Mouse (Mus musculus): ENCODE results near the gene Kcnip3.
A peak's percentile ranks its signal among the peaks of the same experiment; 100 is the strongest.

Kcnip3 gene

DNA sequence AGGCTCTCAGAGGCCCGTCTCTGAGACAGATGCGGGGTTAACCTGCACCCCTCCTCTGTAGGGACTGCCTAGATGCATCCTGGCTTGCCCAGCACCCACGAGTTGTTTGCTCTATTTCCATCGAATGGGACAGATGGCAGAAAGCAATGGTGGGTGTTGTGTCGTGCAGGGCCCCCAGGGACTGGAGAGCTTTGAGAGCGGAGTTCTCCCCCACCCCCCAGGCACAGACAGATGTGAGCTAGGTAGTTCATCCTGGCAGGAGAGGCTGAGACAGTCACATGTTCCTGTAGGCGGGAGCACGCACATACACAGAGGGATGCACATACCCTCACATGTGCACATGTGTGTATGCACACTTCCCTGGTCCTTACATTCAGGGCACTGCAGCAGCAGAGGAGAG is 4.8 kb downstream of the Kcnip3 start:
- no peak for DNase-seq (ENCODE audit: low spot score)

DNA sequence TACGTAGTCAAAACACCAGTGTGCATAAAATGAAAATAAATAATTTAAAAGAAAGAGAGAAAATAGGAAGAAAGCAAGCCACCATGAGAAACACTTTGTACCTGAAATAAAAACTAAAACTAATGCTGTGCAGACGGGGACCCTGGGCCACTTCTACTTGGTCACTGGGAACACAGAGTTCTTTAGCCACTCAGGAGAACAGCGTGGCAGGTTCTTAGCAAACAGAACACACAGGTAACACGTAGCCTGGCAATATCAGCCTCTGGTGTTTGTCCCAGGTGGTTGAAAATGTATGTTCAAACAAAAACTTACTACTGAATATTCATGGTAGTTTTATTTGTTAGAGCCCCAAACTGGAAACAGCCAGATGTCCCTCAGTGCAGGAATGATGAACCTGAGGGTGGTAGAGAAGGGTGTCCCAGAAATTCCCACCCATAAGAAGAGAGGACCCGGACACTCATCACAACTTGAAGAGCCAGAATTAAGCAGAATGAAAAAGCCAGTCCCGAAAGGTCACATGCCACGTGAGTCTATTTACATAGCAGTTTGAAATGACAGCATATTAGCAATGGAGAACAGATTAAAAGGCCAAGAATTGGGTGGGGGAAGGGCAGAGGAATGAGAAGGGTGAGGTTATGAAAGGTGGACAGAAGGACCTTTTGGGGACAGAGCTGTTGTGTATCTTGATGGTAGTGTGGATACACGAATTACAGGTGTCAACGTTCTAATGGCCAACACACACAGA is 7.3 kb downstream of the Kcnip3 start:
- no peak for DNase-seq (ENCODE audit: low spot score)

DNA sequence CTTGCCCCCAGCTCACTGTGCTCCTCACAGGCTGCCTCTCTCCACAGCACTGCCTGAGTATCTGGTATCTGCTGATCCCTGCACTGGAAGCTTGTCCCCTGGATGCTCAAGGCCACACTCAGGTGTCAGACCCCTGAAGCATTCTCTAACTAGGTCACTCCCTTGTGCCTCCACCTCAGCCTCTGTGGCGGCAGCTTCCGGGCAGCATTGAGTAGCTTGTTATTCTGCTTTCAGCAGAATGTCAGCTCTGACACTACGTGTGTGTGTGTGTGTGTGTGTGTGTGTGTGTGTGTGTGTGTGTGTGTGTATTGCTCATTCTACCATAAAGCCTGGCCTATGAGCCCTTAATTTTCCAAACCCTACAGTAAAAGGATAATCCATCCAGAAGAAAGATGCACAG is 8.7 kb downstream of the Kcnip3 start:
- DNase-seq (ENCODE audit: low spot score), result no peak

DNA sequence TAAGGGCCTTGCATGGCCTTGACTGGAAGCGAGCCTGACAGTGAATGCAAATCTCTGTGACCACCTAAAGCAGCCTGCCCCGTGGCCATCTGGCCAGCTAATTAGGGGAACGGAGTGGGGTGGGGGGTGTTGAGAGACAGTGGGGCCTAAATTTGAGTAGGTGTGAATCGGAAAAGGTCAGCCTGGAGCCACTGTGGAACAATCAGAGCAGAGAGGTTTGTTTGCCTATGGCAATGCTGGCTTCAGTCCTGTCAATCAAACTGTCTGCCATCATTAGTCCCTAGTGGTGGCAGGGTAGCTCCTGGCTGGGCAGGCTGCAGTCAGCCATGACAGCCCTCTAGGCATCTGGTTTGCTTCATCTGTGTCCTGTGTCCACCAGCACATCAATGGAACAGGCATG is 10.5 kb downstream of the Kcnip3 start:
- DNase-seq (ENCODE audit: low spot score), result no peak

DNA sequence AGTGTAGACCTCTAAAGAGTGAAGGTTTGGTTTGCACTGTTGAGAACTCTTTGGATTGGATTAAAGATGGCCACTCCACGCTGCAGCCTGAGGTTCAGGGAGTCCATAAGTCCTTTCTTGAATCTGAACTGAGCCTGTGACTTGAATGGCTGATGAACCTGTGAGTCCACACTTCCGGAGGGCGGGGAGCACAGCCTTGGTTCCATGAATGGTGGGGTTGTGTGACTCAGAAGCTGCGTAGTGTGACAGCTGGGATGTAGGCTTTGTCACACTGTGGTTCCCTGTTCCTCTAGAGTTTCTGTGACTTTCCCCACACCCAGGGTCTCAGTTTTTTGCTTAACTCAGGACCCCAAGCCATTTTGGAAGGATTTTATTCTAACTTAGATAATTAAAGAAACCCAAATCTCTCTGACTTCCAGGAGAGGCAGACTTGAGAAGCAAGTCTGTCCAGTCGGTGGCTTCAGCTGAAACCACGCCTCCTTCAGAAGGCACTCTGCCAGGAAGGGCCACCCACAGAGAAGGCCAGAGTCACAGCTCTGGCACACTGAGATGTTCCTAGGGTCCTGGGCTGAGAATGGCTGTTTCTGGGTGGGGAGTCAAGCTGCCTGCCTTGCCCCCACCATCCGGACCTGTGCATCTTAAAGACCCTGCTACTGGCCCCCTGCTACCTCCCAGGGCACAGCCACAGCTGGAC is 13.8 kb downstream of the Kcnip3 start:
- DNase-seq (ENCODE audit: low spot score), result no peak

DNA sequence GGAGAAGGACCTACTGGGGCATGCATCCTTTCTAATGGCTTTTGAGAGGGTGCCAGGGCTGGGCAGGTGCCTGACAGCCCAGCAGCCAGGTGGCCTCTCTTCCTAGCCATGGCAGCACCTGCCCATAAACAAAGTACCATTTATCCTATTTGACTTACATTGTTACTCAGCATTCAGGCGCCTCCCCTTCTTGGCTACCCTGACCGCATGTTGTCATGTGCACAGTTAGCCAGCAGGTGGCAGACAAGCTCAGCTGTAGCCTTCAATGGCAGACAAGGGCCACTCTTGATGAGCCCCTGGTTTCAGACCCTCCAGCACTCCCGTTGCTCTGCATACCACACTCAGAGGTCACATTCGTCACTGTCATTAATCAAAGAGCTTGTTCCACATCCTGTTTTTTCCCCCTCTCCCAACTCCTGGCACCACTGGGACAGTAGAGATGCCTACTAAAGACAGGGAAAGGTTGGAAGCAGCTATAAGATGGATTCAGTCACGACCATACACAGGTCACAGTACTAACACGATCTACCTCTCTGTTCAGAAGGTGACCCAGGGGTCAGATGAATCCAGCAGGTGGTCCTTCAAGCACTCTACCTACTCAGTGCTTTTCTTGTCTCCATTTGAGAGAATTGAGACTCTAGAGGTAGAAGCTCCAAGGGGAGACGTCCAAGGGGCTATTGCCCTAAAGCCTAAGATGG is 14.7 kb downstream of the Kcnip3 start:
- peak; percentile 55 for DNase-seq (ENCODE audit: low spot score)

DNA sequence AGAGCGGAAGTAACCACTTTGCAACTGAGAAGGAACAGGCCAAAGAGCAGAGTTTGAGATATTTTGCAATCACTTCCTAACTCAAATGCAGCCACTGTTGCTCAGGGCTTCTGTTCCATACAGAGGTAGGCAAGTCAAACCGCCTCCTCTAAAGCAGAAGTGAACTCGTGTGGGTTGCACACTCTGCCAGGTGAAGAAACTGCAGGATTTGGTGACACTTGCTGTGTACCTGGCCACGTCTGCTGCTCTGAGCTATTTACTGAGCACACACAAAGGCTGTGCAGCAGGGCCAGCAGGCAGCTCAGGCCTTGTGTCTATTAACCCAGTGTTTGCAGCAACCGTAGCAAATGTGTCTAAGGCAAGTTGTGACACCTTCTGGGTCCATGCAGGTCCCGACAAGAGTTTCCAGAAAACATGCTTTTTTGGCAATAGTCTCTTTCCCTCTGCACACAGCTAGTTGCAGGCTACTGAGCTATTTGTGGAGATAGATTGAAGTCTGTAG is 15.7 kb downstream of the Kcnip3 start:
- no peak for DNase-seq (ENCODE audit: low spot score)

DNA sequence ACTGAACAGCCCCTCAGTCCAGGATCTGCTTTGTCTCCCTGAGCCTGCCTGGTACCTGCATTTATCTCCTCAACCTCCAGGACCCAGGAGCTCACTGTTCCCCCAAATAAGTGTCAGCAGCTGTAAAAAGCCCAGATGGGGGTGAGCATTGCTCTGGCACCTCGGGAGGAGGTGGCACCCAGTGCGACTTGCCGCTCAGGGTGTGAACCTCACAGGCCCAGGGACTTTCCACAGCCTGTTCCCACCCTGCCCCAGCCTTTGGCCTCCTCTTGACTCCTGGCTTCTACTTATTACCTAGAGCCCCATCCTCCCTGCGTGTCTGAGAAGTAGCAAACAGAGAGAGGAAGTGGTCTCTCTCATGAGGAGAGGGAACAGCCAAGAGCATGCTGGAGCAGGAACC is 16.7 kb downstream of the Kcnip3 start:
- no peak for DNase-seq (ENCODE audit: low spot score)

DNA sequence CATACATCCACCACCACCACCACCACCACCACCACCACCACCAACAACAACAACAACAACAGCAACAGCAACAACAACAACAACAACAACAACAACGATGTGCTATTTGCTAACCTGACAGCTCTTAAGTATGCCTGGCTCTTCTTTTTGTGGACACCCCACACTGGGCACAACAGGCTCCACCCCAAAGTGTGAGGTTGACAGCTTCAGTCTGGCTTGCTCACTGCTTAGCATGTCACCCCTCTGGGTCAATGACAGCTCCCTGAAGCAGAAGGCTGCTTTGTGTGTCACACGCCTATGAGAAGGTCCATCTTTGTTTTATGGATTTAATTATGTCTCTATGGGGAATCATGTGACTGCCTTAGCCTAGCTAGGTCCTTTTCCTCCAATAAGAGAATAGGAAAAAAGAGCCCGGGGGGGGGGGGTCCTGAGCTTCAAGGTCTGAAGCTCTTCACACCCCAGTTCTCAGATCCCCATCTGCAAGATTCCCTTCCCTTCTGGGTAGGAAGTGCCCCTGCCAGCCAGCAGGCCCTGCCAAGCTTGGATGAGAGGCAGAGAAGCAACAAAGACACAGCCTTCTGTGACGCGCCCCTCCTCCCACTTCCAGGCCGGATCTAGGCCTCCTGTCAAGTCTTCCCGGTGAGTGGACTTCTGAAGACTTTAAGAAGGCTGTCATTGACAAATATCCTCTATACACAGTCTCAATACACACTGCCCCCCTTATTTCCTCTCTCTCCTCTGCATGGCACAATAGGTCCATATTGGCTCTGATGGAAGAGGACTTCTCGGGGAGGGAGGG is 17.9 kb downstream of the Kcnip3 start:
- no peak for DNase-seq (ENCODE audit: low spot score)

DNA sequence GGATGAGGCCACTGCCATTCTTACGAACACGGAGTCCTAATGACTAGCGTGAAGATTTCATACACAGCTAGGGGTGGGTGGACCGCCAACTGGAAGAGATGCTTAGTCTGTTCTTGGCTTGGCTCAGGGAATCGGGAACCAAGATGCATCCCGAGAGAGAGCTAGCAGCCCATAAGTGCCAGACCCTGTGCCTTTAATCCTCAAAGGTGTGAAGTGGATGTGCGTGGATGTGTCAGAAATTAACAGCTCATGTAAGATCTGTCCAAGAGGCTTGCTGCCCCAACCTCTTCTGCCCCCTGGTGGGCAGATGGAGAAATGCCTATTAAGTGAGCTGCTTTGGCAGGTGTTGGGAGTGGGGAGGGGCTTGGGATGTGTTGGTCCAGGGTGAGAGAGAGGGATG is 20.8 kb downstream of the Kcnip3 start:
- DNase-seq (ENCODE audit: low spot score), result no peak

DNA sequence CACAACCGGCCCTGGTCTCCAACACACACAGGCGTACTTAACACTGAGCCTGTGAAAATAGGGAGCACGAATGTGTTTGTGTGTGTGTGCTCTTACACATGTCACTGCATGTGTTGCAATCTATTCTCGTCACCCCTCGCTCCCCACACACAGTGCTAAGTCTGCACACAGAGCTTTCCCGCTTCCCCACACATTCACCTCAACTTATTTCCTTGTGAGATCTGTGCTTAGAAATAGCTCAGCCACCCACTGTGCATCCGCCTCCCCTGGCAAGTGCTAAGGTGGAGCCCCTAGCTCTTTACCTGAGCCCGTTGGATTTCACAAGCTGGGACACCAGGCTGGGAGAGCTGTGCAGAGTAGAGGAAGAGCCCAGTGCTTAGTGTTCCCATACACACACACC is 23.1 kb downstream of the Kcnip3 start:
- DNase-seq (ENCODE audit: low spot score), result no peak

DNA sequence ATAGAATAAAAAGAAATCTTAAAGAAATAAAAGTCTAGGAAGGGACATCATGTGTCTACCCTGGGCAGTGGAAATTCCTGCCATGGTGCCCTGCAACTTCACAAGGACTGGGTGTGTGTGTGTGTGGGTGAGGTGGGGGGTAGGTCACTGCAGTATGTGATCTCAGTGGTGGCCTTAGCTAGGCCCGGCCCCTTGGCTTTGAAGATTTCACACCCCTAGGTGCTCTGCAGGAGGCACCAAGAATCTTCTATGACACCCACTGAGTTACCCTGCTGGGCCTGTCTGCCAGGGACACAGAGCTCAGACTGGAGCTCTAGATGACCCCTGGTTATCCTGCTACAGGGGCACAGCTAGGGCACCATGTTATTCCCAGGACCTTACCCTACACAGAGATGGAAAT is 25.6 kb downstream of the Kcnip3 start:
- DNase-seq (ENCODE audit: low spot score), result no peak

DNA sequence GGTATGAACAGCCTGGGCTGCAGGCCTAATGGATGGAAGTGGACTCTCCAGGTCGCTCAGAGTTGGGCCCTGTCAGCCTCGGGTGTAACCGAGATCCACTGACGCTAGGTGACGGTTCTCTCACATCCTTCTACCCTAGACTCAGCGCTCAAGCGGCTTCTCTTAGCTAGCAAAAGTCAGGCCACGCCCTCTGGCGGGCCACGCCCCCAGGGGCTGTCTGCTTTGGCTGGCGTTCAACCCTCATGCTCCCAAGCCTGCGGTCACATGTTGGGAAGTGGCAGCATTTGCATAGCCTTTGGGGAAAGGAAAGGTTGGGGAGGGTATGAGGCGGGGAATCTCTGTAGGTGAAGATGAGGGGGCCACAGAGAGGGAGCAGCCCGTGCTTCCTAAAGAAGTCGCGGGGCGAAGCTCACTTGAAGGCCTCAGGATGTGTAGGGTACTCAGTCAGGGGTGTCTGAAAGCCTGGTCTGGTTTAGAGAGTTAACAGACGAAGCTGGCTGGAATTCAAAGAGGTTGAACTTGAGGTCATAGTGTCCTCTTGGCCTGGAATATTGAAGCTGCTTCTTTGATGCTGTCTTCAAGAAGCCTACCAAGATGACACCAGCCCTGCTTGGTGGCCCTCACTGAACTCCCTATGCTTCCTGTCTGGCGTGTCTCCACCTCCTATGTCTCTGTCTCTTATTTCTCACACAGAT is 37.3 kb downstream of the Kcnip3 start:
- peak; percentile 47 for DNase-seq (ENCODE audit: low spot score)

DNA sequence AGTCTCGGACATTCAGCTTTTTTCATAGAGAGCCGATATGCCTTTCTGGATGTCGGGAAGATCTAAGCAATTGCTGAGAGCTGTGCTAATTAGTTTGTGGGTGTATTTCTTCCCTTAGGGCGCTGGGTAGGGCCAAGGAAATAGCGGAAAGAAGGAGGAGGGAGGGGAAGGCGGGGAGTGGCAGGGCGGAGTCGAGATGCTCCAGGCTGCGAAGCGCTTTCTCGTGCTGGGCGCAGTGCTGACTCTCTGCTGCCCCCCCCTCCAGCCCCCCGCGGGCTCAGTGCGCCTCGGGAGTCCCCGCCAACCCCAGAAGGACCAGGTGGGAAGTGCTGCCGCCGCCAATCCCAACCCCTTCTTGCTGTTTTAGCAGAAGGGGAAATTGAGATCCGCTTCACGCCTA is 38.9 kb downstream of the Kcnip3 start:
- no peak for DNase-seq (ENCODE audit: low spot score)

DNA sequence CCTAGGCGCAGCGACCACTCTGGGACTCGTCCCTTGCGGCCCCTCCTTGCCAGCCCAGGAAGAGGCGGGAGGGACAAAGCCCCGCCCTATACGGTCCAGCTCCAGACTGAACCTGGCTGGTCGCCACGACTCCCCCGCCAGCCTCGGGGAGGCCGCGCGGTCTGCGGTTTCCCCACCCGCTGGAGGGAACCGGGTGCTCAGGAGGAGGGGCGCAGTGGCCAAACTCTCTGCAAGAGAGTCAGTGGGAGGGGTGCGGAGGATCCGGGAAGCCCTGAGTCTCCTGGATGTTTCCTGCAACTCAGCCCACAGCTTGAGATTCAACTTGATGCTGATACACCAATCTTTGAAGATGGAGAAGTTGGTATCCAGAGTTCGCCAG is 39.4 kb downstream of the Kcnip3 start:
- DNase-seq (ENCODE audit: low spot score), result peak; percentile 60

DNA sequence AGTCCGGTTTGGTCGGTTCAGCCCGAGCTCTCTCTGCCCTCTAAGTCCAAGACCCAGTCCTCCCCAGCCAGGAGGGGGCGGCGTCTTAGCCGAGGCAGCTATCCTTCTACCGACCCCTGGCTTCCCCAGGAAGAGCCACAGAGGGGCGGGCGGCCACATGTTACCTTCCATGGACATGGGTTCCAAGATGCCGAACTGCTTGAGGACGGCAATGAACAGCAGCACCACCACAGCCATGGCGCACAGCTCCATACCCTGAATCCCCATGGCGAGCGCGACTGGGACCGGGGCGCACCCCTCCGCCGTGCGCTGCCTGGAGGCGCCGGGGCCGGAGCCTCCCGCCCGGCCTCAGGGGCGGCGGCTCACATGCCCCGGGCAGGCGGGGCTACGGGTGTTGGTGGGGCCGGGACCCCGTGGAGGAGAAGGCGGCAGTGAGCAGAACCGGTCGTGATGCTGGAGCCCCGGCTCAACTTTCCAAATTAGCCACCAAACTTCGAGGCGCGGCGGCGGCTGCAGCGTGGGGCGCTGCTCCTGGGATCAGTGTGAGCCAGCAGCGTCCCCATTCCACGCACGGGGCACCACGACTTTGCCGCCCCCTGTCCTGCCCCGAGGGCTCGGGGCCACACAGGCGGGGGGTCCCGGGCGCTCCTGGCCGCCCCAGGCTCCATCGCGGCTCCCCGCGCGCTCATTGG is 39.9 kb downstream of the Kcnip3 start:
- peak; percentile 9 for DNase-seq (ENCODE audit: low spot score)

DNA sequence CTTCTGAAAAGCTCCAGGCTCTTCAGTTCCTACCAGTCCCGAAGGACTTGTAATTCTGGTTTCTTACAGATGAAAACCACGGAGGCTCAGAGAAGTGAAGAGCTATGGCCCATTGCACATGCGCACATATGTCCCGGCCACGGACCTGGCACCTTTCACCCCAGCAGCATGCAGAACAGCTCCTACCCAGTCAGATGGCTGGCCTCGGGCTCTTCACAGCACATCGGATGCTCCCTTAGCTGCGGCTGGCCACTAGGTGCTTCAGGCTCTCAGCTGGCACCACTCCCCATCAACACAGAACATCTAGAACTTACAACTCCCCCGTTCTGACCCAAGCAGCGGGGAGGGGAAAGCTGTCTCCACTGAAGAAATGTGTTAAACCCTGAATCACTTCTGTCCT is 42.1 kb downstream of the Kcnip3 start:
- DNase-seq (ENCODE audit: low spot score), result no peak

DNA sequence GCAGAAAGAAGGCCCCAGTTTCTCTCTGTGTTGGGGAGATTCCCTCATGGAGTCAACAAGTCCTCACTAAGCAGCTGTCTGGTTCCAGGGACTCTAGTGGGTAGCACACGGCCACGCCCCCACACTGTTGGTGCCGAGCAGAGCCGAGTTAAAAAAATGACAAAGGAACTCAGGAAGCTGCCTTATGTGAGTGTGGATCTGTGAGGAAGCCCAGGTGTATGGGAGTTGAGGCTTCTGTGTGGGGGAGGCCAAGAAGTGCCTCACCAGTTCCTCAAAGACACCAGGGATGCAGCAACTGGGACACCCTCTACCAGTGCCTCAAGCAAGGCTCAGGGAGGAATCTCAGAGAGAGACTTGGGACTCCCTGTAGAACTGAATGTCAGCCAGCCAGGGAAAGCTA is 42.7 kb downstream of the Kcnip3 start:
- no peak for DNase-seq (ENCODE audit: low spot score)

DNA sequence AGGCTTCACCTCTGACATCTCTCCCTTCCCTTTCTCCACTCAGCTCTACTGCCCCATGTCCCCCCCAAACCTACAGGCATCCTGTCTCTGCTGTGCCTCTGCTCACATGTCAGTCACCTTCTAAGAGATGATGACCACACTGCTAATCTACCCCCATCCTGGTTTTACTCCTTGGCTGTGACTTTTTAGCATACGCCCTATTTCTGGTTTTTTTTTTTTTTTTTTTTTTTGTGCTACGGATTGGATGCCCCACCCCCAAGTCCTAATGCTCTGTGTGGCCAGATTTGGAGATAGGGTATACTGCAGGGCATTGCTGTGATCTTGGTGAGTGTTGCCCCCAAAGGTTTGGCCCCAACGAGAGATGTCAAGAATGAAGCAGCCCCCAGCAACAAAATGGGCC is 49.6 kb downstream of the Kcnip3 start:
- DNase-seq (ENCODE audit: low spot score), result no peak

DNA sequence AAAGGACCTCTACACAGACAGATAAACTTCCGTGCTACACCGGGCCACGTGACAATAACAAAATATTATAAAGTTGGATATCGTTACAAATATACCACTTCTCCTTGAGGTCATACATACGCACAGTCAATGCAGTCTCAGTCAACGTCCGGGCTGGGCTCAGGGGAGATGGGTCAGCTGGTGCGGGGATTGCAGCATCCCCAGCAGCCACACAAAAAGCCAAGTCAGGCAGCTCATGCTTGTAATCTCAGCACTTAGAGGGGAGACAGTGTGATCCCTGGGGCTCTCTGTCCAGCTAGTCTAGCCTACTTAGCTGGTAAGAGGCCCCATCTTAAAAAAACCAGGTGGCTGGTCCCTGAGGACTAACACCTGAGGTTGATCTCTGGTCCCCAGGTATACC is 50.6 kb downstream of the Kcnip3 start:
- DNase-seq (ENCODE audit: low spot score), result no peak

DNA sequence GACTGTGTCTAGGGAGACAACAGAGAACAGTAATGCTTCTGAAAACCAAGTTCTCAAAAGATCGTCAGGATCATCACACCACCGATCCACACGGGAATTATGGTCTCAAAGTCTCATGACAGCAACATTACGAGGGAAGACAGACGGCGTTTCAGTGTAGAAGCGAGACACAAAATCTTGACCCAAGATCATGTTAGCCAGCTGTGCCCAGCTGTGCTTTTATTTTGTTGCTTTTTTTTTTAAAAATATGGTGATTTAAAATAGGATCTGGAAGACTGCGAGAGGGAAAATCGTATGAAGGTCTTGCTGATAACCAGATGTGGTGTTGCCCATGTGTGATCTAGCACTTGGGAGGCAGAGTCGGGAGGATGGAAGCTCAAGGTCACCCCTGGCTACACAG is 51.2 kb downstream of the Kcnip3 start:
- DNase-seq (ENCODE audit: low spot score), result no peak
